Mouse (Mus musculus) heart, adult 9 months (tissue): Measurements from ENCODE around the gene Me3.

ENCODE experiments used
- DNase-seq, 2 experiments: peaks; one replicate each; pipeline ENCODE4 v3.0.0; 2022; ENCODE audit warnings: low spot score in 2 of 2

Me3 gene

DNA sequence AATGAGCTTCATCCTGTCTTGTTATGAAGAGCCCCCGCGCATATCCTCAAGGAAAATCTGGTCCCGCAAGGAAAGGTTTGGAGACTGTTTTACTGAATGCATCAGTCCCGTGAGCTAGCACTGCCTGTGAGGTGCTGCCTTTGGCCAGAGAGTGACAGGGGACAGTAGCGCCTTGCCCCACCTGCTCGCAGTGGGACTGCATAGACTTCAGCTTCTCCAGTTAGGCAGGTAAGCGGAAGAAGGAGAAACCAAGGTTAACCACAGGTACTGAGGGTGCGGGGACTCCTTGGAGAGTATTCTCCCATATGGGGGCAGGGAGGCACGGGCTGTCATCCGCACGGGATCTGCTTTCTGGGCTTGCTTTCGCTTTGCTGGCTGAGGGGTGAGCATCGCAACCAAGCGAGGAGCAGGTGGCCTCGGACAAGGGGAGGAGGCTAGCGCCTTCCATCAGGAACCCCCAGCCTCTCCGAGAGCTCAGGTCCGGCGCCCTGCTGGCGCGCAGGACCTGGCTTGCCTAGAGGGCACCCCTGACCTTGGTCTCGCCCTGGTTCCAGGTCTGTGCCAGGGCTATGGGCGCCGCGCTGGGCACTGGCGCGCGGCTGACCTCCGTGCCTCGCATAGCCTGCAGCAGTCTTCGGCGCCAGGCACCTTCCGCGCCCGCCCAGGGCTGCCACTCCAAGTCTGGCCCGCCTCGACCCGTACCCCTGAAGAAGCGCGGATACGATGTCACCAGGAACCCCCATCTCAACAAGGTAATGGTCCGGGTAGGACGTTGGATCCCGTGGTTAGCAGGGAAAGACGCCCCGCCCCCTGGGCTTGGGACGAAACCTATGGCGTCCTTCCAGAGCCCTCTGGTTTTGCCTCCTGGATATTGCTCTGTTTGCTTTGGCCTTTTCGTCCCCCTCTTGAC lies at the start of gene Me3:
Me3 (plus strand) TSS at position 51 of the 910 bp plus-strand sequence.
- peak; percentile 73 to 84 for DNase-seq

DNA sequence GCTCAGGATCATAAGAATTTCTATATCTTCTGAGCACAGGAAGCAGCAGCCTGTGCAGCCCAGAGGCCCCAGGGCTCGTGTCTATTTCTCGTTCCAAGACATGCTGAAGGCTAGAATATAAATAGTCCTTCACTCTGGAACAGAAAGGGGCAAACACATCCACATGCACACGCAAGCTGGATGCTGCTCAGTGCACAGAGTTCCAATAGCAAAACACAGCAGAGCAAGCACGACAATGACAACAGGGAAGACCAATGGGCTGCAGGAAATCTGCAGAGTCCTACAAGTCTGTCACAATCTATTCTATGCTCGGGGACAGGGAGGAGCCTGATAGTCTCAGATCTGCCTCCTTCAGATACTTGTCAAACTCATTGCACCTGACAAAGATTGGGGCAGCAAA lies 42.2 kb upstream of the Me3 start:
- no peak for DNase-seq

DNA sequence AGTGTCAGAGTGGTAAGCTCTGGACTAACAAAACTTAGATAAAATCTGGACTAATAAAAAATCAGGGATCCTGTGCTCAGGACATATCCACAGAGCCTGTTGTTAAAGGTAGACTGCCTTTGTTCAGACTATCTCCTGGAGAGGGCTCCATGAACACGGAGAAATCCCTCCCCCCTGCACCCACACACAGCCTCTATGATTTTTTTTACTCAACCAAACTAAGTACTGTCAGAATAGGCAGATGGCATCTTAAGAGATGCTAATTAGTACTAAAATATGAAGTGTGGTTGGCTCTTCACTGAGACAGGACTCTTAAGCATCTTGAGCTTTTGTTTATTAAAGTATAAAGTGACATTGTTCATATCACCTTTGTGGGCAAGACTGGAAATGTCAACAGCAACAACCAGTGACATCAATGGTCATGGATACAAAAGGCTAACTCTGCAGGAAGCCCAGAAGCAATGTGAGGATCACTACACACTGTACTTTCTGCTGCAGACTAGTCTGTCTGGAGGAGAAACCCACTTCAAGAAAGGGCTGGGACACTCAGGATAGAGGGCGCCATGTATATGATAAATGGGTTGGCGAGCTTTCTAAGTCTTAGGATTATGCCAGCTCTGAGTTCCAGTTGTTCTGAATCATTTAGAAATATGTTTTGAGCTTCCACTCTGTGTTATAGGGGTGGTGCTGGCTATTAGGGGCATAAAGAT lies 41.5 kb upstream of the Me3 start:
- DNase-seq: no peak

DNA sequence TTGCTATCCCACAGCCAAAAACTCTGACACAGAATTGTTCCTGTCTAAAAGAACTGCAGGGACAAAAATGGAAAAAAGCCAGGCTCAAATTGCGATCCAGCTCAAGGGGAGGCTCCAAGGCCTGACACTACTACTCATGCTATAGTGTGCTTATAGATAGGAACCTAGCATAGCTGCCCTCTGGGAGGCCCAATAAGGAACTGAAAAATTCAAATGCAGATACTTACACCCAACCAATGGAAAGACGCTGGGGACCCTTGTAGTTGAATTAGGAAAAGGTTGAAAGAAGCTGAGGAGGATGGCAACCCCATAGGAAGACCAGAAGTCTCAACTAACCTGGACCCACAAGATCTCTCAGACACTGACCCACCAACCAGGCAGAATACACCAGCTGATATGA lies 36.4 kb upstream of the Me3 start:
- no peak for DNase-seq

DNA sequence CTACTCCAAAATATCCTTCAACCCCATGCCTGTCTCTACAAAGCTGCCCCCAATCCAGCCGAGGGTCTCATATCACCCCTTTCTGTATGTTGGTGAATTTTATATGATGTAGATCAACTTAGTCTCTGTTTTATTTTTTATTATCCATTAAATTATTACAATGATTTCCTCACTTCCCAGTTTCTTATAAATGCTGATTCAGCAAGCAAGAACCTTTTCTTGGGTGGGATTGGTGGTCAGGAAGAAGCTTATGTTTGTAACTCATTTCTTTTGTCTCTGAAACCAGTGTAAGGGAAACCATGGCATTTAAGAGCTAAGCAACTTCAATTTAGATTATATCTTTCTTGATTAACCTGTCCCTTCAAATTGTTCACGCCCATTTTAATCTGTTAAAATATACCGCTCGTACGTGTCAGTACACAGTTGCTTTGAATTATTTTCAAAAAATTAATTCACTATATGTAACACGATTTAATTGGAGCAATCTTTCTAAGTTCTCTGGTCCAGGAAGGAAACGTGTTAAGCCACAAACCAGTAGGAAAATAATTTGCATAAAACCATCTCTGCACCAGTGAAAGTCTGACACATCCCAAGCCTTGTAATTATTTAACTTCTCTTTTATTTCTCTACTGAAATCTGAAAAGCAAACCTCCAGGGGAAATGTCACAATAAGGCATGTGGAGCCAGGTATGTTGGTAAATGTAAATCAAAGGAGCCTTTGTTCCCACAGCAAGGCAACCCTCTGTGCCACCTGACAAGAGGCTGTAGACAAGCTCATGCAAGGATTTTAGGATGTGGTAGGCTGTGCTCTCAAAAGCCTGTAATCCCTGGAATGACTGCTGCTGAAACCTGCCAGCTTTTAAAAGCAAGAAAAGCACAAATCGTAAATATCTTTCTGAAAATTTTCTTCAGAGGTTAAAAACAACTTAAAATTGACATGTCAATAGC lies 26.3 kb upstream of the Me3 start:
- DNase-seq: no peak

DNA sequence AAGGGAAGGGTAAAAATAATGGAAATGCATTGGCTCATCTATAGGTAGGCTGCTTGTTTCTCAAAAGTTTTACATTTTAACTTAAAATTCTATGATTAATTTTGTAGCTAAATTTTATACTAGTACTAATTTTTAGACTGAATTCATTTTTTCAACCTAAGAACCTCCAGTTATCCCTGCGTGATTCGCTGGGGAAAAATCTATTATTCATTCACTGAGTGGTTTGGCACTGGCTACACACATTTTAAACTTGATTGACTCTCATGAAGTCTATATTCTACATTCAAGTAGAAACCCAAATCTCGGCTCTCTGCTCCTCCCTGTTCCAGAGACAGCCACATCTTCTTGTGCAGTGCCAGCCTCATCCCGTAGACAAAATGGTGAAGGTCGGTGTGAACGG lies 24.9 kb upstream of the Me3 start:
- no peak for DNase-seq

DNA sequence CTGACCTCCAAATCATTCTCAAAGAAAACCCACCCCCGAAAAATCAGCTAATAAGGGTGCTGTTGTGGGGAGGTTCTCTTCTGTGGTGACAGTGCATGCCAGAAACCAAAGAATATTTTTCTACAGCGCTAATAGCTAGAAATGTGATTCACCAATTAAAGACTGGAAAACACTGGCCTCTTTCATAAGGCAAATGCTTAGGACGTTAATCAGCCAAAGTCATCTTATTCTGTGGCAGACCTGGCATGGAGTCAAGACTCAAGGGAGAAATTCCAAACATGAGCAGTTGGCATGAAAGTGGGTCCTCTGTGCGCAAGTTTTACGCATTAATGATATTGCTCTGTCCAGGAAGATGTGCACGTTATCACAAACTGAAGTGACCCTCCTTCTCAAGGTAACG lies 21.0 kb upstream of the Me3 start:
- DNase-seq: no peak

DNA sequence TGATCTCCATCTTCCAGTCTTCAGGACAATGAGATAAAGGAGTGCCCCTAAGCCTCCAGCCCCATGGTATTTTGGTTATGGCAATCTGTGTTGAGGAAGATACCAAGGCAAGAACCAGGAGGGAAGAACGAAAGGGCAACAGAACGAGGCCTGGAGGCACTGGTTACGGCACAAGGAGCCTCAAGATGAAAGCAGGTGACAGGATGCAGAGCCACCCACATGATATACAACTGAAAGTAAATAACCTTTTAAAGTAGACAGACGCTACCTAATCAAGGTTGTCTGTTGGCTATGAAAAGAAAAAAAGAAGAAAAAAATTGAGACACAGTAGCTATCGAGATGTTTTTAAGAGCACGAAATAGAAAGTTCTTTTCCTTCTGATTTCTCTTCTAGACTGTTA lies 16.0 kb upstream of the Me3 start:
- no peak for DNase-seq

DNA sequence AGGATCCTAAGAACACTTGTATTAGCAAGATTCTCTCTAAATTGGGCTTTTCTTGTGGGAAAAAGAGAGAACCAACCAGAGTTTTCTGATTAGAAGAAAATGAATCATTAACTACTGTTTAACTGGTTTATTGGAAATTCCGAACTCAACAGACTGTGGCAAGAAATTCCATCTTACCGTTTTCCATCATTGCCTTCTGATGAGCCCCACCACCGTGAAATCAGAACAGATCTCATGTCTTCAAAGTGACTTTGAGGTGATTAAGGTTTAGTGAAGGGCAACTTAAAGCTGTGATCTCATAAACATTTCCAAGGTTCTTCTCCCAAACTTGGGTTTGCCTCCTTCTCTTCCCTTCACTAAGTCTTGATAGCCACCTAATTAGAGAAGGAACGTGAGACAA lies 8.9 kb upstream of the Me3 start:
- no peak for DNase-seq

DNA sequence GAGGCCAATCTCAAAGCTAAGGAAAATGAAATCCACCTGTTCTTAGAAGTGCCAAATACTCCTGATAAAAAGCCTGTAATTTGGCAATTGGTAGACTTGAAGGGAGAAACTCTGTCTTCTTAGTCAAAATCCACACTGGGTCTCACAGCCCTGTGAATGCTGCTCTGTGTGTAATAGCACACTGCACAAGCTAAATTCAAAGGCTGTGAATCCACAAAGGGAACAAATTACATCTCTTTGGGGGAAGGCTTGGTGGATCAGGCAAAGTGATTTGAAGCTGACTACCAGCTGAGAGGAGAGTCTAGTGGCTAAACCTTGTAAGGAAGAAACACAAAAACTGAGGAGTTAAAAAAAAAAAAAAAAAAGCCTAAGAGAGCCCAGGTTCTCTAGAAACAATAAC lies 4.8 kb upstream of the Me3 start:
- DNase-seq: no peak

DNA sequence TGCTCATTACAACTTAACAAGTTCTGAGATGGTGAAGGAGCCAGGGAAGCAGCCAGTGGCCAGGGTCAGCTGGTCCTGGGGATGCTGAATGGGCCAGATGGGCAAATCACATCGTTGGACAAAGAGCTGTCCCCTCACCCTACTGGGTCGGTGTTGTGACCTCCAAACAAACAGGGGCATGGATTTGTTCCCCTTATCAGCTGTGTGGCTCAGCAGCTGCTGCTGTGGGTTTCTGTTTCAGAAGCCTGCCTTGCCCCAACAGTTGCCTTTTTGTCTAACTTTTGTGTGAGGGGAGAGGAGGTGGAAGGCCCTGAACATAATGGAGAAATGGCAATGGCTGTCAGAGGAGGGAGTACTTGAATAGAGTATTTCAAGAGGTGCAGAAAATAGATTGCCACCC lies 4.2 kb upstream of the Me3 start:
- no peak for DNase-seq

DNA sequence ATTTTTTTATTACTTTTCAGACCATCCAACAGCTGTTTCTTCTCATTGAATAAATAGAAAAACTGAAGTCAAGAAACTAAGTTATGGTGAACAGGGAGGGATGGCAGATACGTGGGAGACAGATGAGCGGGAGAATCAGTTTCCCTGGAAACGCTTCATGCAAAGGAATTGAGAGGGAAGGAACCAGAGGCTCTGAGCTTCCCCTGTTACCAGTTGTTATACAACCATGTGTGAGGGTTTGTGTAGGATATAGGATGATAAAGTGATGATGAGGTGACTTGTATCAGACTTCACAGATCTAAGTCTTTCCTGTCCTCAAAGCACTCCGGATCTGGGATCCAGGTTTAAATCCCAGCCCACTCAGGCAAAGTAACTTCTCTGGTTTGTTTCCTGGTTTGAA lies 3.2 kb upstream of the Me3 start:
- DNase-seq: no peak

DNA sequence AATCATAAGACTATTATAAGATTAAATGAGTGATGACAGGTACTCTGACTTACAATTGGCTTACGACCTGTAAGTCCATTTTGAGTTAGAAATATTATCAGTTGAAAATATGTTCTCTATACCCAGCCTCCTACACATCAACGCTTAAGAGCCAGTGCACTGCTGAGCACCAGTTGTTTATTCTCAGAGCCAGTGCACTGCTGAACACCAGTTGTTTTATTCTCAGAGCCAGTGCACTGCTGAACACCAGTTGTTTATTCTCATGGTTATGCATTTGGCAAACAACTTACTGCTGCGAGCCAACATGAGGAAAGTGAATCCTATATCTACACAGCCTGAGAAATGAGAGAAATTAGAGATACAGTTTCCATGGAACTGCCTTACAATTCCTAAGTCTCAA lies 2.3 kb upstream of the Me3 start:
- DNase-seq: no peak

DNA sequence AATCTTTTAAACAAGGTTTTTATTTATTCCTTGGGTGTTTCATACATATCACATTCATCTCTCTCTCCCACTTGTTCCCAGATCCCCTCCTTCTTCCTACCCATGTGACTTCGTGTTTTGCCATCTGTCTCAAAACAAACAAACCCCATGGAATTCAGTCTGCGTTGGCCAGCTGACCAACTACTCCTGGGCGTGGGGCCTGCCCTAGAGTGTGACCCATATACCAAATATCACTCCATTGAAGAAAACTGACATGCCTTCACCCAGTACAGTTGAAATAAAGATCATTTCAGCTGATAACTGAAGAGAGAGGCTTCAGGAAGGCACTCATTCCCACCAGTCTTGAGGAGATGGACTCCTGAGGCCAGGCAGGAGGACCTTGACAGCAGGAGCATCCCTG lies 1.4 kb upstream of the Me3 start:
- no peak for DNase-seq

DNA sequence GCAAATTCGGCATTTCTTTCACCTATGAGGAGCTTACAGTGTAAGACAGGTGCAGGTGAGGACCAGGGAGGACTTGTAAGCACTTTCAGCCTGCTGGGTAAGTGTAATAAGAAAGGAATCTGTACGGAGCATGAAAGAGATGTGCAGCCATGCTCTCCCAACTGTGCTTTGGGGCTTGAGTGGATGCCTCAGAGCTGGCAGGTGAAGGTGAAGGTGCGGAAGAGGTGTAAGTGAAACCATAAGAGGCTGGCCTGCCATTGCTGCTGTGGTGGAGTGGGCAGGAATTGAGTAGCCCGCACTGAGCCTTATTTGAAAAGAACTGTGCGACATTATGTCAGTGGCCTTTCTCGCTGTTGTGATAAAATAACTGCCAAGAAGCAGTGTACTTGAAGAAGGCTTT lies 8.3 kb downstream of the Me3 start:
- DNase-seq: no peak

DNA sequence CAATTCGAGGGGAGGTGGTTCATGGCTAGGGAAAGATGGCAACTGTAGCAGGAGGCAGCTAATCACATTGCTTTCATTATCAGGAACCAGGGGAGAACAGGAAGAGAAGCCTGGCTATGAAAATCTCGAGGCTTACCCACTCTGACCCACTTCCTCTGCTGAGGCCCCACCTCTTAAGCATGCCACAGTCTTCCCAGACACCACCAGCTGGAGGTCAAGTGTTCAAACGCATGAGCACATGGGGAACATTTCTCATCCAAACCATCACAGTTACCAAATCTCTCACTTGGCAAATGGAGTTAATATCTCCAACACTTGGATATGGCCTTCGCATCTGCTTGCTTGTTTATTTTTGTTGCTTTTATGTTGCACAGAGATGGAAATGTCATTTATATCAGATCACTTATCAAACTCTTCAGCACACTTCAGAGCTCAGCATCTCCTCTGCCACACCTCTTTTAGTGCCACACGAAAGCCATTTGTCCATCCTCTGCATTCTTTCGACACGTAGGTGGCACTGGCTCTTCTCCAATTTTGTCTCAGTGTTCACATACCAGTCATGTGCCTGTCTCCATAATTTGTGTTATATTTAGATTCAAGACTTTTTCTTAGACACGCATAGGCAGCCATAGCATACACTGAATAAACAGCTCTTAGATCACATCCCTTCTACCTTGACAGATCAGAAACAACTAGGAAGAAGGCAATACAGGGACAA lies 8.9 kb downstream of the Me3 start:
- peak; percentile 6 to 35 for DNase-seq

DNA sequence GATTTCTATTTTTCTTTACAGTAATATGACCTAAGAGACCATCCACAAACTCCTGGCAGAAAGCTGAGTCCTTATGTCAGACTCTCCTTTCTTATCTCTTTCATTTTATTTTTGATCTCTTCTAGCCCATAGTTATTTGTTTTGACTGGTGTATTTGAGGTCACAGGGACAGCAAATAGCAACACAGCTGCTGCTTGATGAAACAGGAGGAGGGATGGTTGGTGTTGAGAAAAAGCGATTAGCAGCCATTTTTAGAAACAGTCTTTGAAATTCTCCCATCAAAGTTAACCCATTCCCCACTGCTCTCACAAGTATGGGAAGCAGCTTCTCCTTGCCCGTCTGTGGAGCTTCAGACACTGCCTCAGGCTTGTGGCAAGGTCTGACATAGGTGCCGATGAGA lies 12.8 kb downstream of the Me3 start:
- no peak for DNase-seq

DNA sequence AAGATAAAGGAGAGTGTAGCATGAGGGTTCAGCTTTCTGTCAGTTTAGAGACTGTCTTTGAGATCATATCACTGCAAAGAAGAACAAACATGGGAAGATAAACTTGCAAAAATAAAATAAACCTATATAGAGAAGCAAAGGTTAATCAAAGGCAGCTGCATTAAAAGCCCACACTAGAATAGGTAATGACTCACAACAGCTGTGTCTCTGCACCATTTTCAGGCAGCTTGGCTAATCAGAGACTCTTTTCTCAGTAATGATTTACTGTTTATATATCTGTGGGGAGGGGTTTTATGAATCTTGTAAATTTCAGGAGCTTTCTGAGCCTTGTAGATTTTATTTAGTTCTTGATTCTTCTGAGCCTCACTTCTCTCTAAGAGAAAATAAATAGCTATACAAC lies 15.7 kb downstream of the Me3 start:
- DNase-seq: no peak

DNA sequence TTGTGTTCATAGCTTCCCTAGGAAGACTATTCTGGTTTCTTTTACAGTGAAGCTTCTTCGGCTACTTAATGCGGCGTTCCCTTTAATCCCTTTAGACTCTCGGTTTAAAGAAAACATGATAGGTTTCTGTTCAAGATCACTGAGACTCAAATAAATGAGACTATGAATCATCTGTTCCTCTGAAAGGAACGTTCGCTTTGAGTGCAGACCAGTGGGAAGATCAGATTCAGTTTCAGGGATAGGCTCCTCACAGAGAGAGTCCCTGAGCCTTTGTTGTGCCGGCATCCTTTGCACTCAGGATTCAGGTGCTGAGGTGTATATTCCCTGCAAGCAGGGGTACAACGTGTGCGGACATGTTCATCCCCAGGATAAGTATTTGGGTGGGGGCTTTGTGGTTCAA lies 25.0 kb downstream of the Me3 start:
- no peak for DNase-seq

DNA sequence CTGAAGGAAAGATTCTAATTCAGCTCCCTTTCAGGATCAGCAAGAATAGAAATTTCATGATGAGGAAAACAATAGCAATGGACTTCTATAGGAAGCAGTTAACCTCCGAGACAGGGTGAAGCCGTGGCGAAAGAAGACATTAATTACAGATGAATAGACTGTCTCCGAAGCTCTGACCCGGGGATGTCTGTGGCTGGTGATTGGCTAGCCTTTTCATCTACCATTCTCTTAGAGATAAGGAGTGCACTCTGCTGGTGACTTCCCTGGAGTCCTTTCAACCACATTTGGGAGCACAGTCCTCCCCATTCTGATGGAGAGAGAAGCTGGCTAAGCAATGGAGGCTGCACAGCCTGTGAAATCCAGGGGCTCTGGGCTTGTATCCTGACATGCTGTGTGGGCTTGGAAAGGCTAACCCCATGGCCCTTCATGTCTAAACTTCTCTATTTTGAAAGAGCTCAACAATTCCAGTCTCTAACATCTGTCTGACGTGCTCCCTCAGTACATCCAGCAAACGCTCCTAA lies 25.6 kb downstream of the Me3 start:
- DNase-seq: no peak

DNA sequence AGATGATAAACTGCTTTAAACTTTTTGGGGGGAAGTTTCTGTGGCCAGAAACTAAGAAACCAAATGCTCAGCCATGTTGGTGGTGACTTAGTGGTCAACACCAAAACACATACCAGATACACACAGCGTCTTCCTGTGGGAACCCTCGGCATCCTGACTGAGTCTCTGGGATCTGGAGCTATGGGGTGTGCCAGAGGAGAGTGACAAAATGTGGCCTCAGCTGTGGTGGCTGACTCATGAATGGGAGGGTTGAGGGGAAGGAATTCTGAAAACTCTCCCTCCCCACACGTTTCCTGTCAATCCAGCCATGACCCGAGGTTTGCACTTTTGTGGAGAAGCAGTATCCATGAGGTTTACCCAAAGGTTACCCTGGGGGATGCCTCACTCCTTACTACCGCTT lies 32.0 kb downstream of the Me3 start:
- peak; percentile 45 to 58 for DNase-seq
